Mouse (Mus musculus) retina, embryonic 14.5 days (tissue): ENCODE data around the gene Aph1a.
"Not testable (repeated sequence)": the region's sequence is repeated elsewhere in the genome, so short reads cannot be mapped to it uniquely, and the experiment has no call there.

Source experiments
- DNase-seq: peaks from one replicate; pipeline ENCODE4 v3.0.0-alpha.2; 2015; ENCODE audit warnings: low spot score

Gene Aph1a

GRCm38 (mm10) chr3:95893606-95894316, at the start of gene Aph1a:
Gene Aph1a, plus strand, starts transcription at chr3:95893969.
- DNase-seq, result peak; percentile 97

- DNase-seq, result no peak
Measured at GRCm38 (mm10) chr3:95850611-95851010, 43.2 kb upstream of the Aph1a start.

GRCm38 (mm10) chr3:95851317-95851716, 42.5 kb upstream of the Aph1a start:
- no peak for DNase-seq

- DNase-seq, result peak; percentile 96
Measured at GRCm38 (mm10) chr3:95855502-95856089, 38.2 kb upstream of the Aph1a start, which contains the start of gene Prpf3. Gene Prpf3, minus strand, starts transcription at chr3:95855885.

DNA sequence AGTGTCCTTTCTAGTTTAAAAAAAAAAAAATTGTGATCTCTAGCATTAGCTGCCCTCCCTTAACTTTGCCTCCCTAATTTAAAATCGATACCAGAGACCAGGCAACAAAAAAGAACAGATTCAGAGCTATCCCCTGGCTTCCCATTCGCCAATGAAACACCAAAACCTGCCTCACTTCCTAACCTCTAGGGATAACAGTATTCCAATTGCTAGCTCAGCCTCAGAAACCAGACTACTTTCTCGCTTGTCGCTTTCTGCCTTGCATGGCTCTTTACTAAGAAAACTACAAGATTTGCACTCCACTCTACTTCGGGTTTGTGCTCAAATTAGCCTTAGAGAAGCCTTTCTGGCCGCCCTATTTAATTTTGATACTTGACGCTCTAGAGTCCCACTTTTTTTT, 37.7 kb upstream of the Aph1a start:
- no peak for DNase-seq

DNA sequence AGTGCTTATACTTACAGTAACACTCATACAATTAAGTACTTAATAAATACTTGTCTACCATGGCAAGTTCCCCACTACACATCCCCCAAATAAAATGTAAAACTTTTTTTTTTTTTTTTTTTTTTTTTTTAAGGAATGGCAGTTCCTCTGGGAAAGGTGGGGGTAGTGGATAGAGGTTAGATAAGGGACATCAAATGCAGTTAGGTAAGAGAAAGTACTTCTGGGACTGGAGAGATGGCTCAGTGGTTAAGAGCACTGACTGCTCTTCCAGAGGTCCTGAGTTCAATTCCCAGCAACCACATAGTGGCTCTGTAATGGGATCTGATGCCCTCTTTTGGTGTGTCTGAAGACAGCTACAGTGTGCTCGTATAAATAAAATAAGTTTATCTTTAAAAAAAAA, 36.7 kb upstream of the Aph1a start:
- not testable (repeated sequence) for DNase-seq

- DNase-seq, result not testable (repeated sequence)
Measured at GRCm38 (mm10) chr3:95858278-95858677, 35.5 kb upstream of the Aph1a start.

GRCm38 (mm10) chr3:95860323-95860722, 33.4 kb upstream of the Aph1a start:
- peak; percentile 49 for DNase-seq

GRCm38 (mm10) chr3:95861216-95861615, 32.6 kb upstream of the Aph1a start:
- no peak for DNase-seq

DNA sequence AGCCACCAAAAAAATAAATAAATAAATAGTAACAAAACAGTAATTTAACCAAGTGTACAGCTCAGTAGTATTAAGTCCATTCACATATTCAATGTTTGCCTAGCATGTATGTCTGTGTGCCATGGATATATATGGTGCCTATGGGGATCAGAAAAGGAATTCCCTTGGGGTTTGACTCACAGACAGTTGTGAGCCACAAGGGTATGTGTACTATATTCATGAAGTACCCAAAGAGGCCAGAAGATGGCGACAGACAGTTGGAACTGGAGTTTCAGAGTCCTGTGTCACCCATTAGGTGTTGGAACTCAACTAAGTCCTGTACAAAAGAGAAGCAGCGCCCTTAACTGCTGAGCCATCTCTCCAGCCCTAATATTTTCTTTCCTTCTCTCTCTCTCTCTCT, 32.0 kb upstream of the Aph1a start:
- DNase-seq, result peak; percentile 87

GRCm38 (mm10) chr3:95863578-95863977, 30.2 kb upstream of the Aph1a start:
- no peak for DNase-seq

DNA sequence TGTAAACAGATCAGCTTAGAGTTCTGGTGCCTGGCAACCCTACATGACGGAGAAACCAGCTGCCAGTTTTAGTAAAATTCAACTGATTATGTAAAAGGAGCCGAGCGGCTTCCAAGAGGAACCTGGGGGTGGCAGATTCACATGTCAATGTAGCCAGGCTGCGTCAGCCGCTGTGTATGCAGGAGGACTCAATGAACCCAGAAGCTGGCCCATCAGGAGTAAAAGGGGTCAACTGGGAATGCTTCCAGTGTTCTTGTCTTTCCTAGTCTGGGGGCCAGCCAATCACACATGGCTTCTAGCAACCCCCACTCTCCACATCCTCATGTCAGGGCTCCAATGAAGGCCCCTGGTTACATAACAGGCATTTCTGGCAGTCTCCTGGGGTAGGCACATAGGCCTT, 28.7 kb upstream of the Aph1a start:
- DNase-seq, result no peak

DNA sequence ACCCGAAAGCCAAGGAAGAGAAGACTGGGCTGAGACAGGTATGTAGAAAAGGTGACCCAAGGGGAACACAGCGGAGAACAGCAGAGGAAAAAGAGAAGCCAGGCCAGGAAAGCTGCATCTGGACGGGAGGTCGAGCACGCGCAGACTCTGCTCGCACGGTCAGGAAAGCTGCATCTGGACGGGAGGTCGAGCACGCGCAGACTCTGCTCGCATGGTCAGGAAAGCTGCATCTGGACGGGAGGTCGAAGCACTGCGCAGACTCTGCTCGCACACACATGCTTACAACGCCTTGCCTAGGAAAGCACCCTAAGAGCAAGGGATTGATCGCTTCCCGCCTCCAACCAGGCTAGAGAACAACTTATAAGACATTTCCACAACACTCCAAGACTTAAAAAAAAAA, 28.2 kb upstream of the Aph1a start:
- DNase-seq, result no peak

DNA sequence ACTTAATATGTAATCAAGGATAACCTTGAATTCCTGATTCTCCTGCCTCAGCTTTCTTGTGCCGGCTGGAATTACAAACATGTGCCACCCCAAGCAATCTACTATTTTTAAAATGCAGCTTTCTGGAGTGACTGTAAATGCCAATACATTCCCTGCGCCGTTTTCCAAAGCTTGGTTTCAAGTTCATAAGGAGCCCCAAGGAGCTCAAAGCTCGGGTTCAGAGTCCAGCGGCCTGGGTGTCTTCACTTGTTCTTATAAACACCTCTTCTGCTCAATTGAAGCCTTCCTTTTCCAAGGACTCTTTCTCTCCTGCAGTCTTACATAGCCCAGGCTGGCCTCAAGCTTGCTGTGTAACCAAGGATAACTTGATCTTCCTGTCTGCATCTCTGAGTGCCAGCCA, 27.7 kb upstream of the Aph1a start:
- DNase-seq, result no peak

GRCm38 (mm10) chr3:95867408-95867807, 26.4 kb upstream of the Aph1a start:
- no peak for DNase-seq

DNA sequence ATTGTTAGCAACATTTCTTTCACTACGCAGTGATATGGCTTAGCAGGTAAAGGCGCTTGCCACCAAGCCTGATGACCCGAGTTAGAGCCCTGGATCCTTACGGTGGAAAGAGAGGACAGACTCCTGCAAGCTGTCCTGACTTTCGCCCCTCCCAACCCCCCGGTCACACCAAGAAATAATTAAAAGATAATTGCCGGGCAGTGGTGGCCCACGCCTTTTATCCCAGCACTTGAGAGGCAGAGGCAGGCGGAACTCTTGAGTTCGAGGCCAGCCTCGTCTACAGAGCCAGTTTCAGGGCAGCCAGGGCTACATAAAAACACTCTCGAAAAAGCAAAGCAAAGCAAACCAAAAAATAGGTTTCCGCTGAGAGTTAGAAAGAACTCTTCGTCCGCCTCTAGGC, 22.8 kb upstream of the Aph1a start:
- DNase-seq, result no peak

DNA sequence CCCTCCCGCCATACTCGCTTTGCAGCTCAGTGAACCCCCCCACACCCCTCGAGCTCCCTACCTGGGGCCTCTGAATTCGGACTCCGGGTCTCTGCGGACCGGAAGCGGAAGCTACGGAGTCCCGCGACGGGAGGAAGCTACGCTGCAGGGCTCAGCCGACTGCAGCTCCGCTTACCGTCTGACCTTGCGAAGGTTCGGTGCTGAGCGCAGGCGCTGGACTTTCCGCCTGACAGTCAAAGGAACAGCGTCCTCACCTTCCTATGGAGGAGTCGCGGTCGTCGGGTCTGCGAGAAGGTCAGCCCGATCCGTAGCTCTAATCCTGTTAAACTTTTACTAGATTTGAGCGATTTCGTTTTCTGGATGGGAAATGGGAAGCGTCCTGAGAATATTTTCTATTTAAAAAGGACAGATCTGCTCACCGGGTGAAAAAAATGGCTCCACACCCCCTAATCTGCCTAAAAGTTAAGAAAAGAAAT, 22.3 kb upstream of the Aph1a start, which contains the start of gene Mrps21:
Gene Mrps21 (minus strand): TSS at position 128 of the 476 bp plus-strand sequence.
- peak; percentile 85 for DNase-seq

DNA sequence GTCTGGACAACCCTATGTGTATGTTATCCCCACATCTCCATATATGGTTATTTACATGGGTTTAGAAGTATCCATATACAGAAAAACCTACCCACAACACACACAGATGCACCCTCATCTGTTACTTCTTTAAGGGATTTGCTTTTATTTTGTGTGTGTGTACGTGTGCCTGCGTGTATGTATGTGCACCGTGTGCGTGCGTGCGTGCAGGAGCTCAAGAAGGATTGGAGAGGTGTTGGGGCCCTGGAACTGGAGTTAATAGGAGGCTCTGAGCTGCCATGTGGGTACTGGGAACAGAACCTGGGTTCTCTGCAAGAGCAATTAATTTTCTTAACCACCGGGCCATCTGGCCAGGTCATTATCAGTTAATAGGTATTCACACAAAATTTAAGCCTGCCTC, 21.7 kb upstream of the Aph1a start:
- DNase-seq, result no peak

DNA sequence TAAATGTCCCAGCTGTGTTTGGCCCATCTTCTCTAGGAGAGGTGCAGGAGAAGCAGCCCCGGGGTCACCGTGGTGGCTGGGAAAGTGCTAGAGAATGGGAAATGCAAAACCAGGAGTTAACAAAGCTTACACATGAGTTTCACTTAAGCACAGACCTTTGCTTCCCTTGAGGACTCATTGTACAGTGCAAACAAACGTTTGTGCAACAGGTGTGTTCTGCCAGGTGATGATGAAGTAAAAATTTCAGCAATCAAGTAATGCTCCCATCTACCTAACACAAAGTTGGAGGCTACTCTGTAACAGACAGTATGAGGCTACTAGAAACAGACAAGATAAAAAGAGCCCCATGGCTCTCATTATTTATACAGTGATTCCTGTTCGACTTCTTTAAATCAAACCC, 14.7 kb upstream of the Aph1a start:
- DNase-seq, result no peak

- peak; percentile 96 for DNase-seq
Measured at GRCm38 (mm10) chr3:95881979-95882815, 11.6 kb upstream of the Aph1a start, which contains the start of gene Ciart. Gene Ciart, minus strand, starts transcription at chr3:95882251.

GRCm38 (mm10) chr3:95882816-95883425, 10.8 kb upstream of the Aph1a start:
- DNase-seq, result peak; percentile 83

GRCm38 (mm10) chr3:95884400-95884799, 9.4 kb upstream of the Aph1a start:
- no peak for DNase-seq
